Mouse (Mus musculus) cerebellum, adult 2 months (tissue): ENCODE data around the gene Gm3642.
"Not testable (repeated sequence)": the region's sequence is repeated elsewhere in the genome, so short reads cannot be mapped to it uniquely, and the experiment has no call there.

Experiments used
- CTCF ChIP-seq: fragments of 200-500 bp; IDR thresholded peaks from 2 replicates; pipeline ENCODE4 v1.5.1; 2011; ENCODE audit warnings: low read depth, mild to moderate bottlenecking, control low read depth, low read length, moderate library complexity, borderline replicate concordance; ENCODE audit not compliant: insufficient read depth
- POLR2A ChIP-seq: fragments of 200-500 bp; IDR thresholded peaks from 2 replicates; pipeline ENCODE4 v1.6.1; 2011; ENCODE audit warnings: low read length, control low read depth, borderline replicate concordance; ENCODE audit not compliant: insufficient read depth

DNA sequence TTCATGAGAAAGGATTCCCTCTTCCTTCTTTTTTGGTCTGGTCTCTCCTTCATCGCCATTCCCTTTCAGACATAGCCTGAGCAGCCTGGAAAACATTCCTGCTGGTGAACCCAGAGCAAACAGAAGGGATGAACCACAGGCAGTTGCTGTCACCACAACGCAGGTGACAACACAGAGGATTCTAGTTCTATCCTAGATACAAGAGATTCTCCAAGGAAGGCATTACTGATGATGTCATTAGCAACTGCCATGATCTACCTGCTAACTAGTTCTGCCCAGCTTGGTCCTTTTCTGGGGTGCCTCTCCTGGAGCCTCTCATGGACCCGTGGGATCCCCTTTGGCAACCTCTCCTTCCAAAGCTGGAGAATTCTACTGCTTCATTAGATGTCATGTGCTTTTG lies at the start of gene Gm3642:
- TF ChIP-seq CTCF, POLR2A: not testable (repeated sequence)
